Mouse (Mus musculus): Measurements from ENCODE around the gene Zbtb2. TPM values are rescaled to one million over a fixed set of nuclear protein-coding genes. Genes with fewer than 3 reads are reported as not detected.

The Zbtb2 gene
- polyA plus RNA-seq, 1 experiment from 2014 or later = 14.5 TPM

GRCm38 (mm10) chr10:4425245-4425644 is 37.3 kb upstream of the Zbtb2 start:
- Histone ChIP-seq H3K9me3 (ENCODE audit: control insufficient read depth, low read depth, low read length) (no peaks in the 10 kb centered on the region), H3K36me3 (ENCODE audit: control insufficient read depth, insufficient read depth, low read length) (peaks cover 32% of the 10 kb centered on the region), H3K9ac (replicated peaks; ENCODE audit: low read depth, low read length) (no peak overlapping the region), H3K27ac (ENCODE audit: low read length) (no peak overlapping the region), H3K4me3 (ENCODE audit: low read depth, low read length) (no peak overlapping the region), H3K27me3 (ENCODE audit: control insufficient read depth, insufficient read depth, low read length) (no peaks in the 10 kb centered on the region), H3K4me2 (replicated peaks; ENCODE audit: low read depth, low read length) (no peak overlapping the region), H3K4me1 (ENCODE audit: control insufficient read depth, insufficient read depth, low read length) (no peaks in the 10 kb centered on the region)
- 73% methylated on average over 8 of the region's 8 CpGs for WGBS
- no peak for ATAC-seq (ENCODE audit: insufficient number of reproducible peaks, insufficient read depth, low FRiP score, low read depth)

GRCm38 (mm10) chr10:4407191-4407590 is 19.3 kb upstream of the Zbtb2 start:
- Histone ChIP-seq H3K36me3 (ENCODE audit: control insufficient read depth, insufficient read depth, low read length) (peaks cover 44% of the 10 kb centered on the region), H3K27ac (ENCODE audit: low read length) (no peak overlapping the region)

GRCm38 (mm10) chr10:4405511-4405910 is 17.6 kb upstream of the Zbtb2 start:
- Histone ChIP-seq H3K36me3 (ENCODE audit: control insufficient read depth, insufficient read depth, low read length) (peaks cover 35% of the 10 kb centered on the region), H3K27ac (ENCODE audit: low read length) (no peak overlapping the region), H3K4me2 (replicated peaks; ENCODE audit: low read depth, low read length) (no peak overlapping the region), H3K27me3 (ENCODE audit: control insufficient read depth, insufficient read depth, low read length) (no peaks in the 10 kb centered on the region), H3K4me1 (ENCODE audit: control insufficient read depth, insufficient read depth, low read length) (no peaks in the 10 kb centered on the region), H3K9ac (replicated peaks; ENCODE audit: low read depth, low read length) (no peak overlapping the region), H3K9me3 (ENCODE audit: control insufficient read depth, low read depth, low read length) (no peaks in the 10 kb centered on the region), H3K4me3 (ENCODE audit: low read depth, low read length) (no peak overlapping the region)
- ATAC-seq (ENCODE audit: insufficient number of reproducible peaks, insufficient read depth, low FRiP score, low read depth) = no peak
- WGBS = 84% methylated on average over 5 of the region's 5 CpGs

More at GRCm38 (mm10) chr10:4407191-4407590, 19.3 kb upstream of the Zbtb2 start:
- ATAC-seq (ENCODE audit: insufficient number of reproducible peaks, insufficient read depth, low FRiP score, low read depth) = no peak
- H3K27me3 ChIP-seq (ENCODE audit: control insufficient read depth, insufficient read depth, low read length) = no peaks in the 10 kb centered on the region
- H3K9me3 ChIP-seq (ENCODE audit: control insufficient read depth, low read depth, low read length) = no peaks in the 10 kb centered on the region
- WGBS = 81% methylated on average over 1 of the region's 1 CpGs
- H3K4me2 ChIP-seq (replicated peaks; ENCODE audit: low read depth, low read length) = no peak overlapping the region
- H3K4me1 ChIP-seq (ENCODE audit: control insufficient read depth, insufficient read depth, low read length) = no peaks in the 10 kb centered on the region
- H3K9ac ChIP-seq (replicated peaks; ENCODE audit: low read depth, low read length) = no peak overlapping the region
- no peak overlapping the region for H3K4me3 ChIP-seq (ENCODE audit: low read depth, low read length)

GRCm38 (mm10) chr10:4404895-4405491 is 17.1 kb upstream of the Zbtb2 start:
- Histone ChIP-seq H3K4me3 (ENCODE audit: low read depth, low read length) (no peak overlapping the region), H3K27ac (ENCODE audit: low read length) (no peak overlapping the region), H3K4me1 (ENCODE audit: control insufficient read depth, insufficient read depth, low read length) (no peaks in the 10 kb centered on the region), H3K9ac (replicated peaks; ENCODE audit: low read depth, low read length) (no peak overlapping the region), H3K4me2 (replicated peaks; ENCODE audit: low read depth, low read length) (no peak overlapping the region), H3K27me3 (ENCODE audit: control insufficient read depth, insufficient read depth, low read length) (no peaks in the 10 kb centered on the region), H3K9me3 (ENCODE audit: control insufficient read depth, low read depth, low read length) (no peaks in the 10 kb centered on the region), H3K36me3 (ENCODE audit: control insufficient read depth, insufficient read depth, low read length) (peaks cover 30% of the 10 kb centered on the region)
- 63% methylated on average over 5 of the region's 5 CpGs for WGBS
- no peak for ATAC-seq (ENCODE audit: insufficient number of reproducible peaks, insufficient read depth, low FRiP score, low read depth)

- Histone ChIP-seq H3K4me2 (replicated peaks; ENCODE audit: low read depth, low read length) (no peak overlapping the region), H3K9ac (replicated peaks; ENCODE audit: low read depth, low read length) (no peak overlapping the region), H3K27me3 (ENCODE audit: control insufficient read depth, insufficient read depth, low read length) (no peaks in the 10 kb centered on the region), H3K4me1 (ENCODE audit: control insufficient read depth, insufficient read depth, low read length) (0 out of 2 replicates have a peak, but pooled peaks cover 3% of the 10 kb centered on the region), H3K4me3 (ENCODE audit: low read depth, low read length) (no peak overlapping the region), H3K9me3 (ENCODE audit: control insufficient read depth, low read depth, low read length) (no peaks in the 10 kb centered on the region), H3K36me3 (ENCODE audit: control insufficient read depth, insufficient read depth, low read length) (peaks cover 9% of the 10 kb centered on the region), H3K27ac (ENCODE audit: low read length) (no peak overlapping the region)
- ATAC-seq (ENCODE audit: insufficient number of reproducible peaks, insufficient read depth, low FRiP score, low read depth) = no peak
- WGBS = 80% methylated on average over 5 of the region's 5 CpGs
These were observed 10.2 kb upstream of the Zbtb2 start for GRCm38 (mm10) chr10:4398058-4398457.

GRCm38 (mm10) chr10:4395321-4395720 is 7.4 kb upstream of the Zbtb2 start:
- WGBS = 76% methylated on average over 3 of the region's 3 CpGs
- Histone ChIP-seq H3K27ac (ENCODE audit: low read length) (peak overlapping the region; percentile 21; the same call in 1 of the 2 replicates), H3K4me1 (ENCODE audit: control insufficient read depth, insufficient read depth, low read length) (peaks cover 13% of the 10 kb centered on the region), H3K4me3 (ENCODE audit: low read depth, low read length) (no peak overlapping the region), H3K9ac (replicated peaks; ENCODE audit: low read depth, low read length) (no peak overlapping the region), H3K4me2 (replicated peaks; ENCODE audit: low read depth, low read length) (no peak overlapping the region), H3K9me3 (ENCODE audit: control insufficient read depth, low read depth, low read length) (no peaks in the 10 kb centered on the region), H3K36me3 (ENCODE audit: control insufficient read depth, insufficient read depth, low read length) (peaks cover 9% of the 10 kb centered on the region), H3K27me3 (ENCODE audit: control insufficient read depth, insufficient read depth, low read length) (no peaks in the 10 kb centered on the region)
- ATAC-seq (ENCODE audit: insufficient number of reproducible peaks, insufficient read depth, low FRiP score, low read depth) = no peak

- Histone ChIP-seq H3K4me3 (ENCODE audit: low read depth, low read length) (no peak overlapping the region), H3K9me3 (ENCODE audit: control insufficient read depth, low read depth, low read length) (no peaks in the 10 kb centered on the region), H3K4me2 (replicated peaks; ENCODE audit: low read depth, low read length) (peak overlapping the region; percentile 10; the same call in 1 of the 2 replicates), H3K9ac (replicated peaks; ENCODE audit: low read depth, low read length) (no peak overlapping the region), H3K36me3 (ENCODE audit: control insufficient read depth, insufficient read depth, low read length) (peaks cover 6% of the 10 kb centered on the region), H3K27ac (ENCODE audit: low read length) (peak overlapping the region; percentile 15; the same call in 1 of the 2 replicates), H3K4me1 (ENCODE audit: control insufficient read depth, insufficient read depth, low read length) (peaks cover 27% of the 10 kb centered on the region), H3K27me3 (ENCODE audit: control insufficient read depth, insufficient read depth, low read length) (no peaks in the 10 kb centered on the region)
- no peak for ATAC-seq (ENCODE audit: insufficient number of reproducible peaks, insufficient read depth, low FRiP score, low read depth)
- WGBS = 44% methylated on average over 6 of the region's 6 CpGs
These were observed 3.9 kb upstream of the Zbtb2 start for GRCm38 (mm10) chr10:4391851-4392250.

- Histone ChIP-seq H3K4me1 (ENCODE audit: control insufficient read depth, insufficient read depth, low read length) (peaks cover 27% of the 10 kb centered on the region), H3K4me3 (ENCODE audit: low read depth, low read length) (no peak overlapping the region), H3K9ac (replicated peaks; ENCODE audit: low read depth, low read length) (no peak overlapping the region), H3K4me2 (replicated peaks; ENCODE audit: low read depth, low read length) (peak overlapping the region; percentile 10; the same call in 1 of the 2 replicates), H3K36me3 (ENCODE audit: control insufficient read depth, insufficient read depth, low read length) (peaks cover 6% of the 10 kb centered on the region), H3K27ac (ENCODE audit: low read length) (no peak overlapping the region), H3K27me3 (ENCODE audit: control insufficient read depth, insufficient read depth, low read length) (no peaks in the 10 kb centered on the region), H3K9me3 (ENCODE audit: control insufficient read depth, low read depth, low read length) (no peaks in the 10 kb centered on the region)
- 62% methylated on average over 5 of the region's 5 CpGs for WGBS
- no peak for ATAC-seq (ENCODE audit: insufficient number of reproducible peaks, insufficient read depth, low FRiP score, low read depth)
These were observed 3.2 kb upstream of the Zbtb2 start for GRCm38 (mm10) chr10:4391076-4391475.

- Histone ChIP-seq H3K4me3 (ENCODE audit: low read depth, low read length) (no peak overlapping the region), H3K4me1 (ENCODE audit: control insufficient read depth, insufficient read depth, low read length) (peaks cover 27% of the 10 kb centered on the region), H3K27me3 (ENCODE audit: control insufficient read depth, insufficient read depth, low read length) (no peaks in the 10 kb centered on the region), H3K27ac (ENCODE audit: low read length) (no peak overlapping the region), H3K4me2 (replicated peaks; ENCODE audit: low read depth, low read length) (no peak overlapping the region), H3K9ac (replicated peaks; ENCODE audit: low read depth, low read length) (no peak overlapping the region), H3K9me3 (ENCODE audit: control insufficient read depth, low read depth, low read length) (no peaks in the 10 kb centered on the region), H3K36me3 (ENCODE audit: control insufficient read depth, insufficient read depth, low read length) (peaks cover 5% of the 10 kb centered on the region)
- ATAC-seq (ENCODE audit: insufficient number of reproducible peaks, insufficient read depth, low FRiP score, low read depth) = no peak
- 50% methylated on average over 2 of the region's 2 CpGs for WGBS
These were observed 2.6 kb upstream of the Zbtb2 start for GRCm38 (mm10) chr10:4390550-4390949.
